Mouse (Mus musculus): ENCODE results near the gene Bbs1. TPM values are rescaled to one million over a fixed set of nuclear protein-coding genes. Genes with fewer than 3 reads are reported as not detected.
"Not testable (repeated sequence)": the region's sequence is repeated elsewhere in the genome, so short reads cannot be mapped to it uniquely, and the experiment has no call there.

Gene Bbs1
- polyA plus RNA-seq, 1 experiment, result 4.2 TPM

DNA sequence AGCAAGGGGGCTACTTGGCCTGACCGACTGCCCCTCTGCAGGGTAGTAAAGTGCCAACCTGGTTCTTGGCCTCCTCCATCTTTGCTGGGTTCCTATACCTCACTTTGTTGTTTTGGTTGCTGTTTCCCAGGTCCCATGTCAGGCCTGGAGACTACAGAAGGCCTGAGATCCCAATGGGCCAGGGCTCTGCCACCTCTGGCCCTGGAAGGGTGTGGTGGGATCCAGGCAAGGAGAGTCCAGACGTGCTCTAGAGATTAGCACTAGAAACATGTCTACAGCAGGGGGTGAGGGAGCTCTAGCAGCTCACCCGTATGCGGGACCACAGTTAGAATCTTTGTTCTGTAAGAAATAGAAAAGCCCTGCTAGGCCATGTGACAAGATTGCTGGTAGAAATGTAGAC, 22.5 kb downstream of the Bbs1 start:
- DNase-seq (ENCODE audit: low read depth), result no peak

DNA sequence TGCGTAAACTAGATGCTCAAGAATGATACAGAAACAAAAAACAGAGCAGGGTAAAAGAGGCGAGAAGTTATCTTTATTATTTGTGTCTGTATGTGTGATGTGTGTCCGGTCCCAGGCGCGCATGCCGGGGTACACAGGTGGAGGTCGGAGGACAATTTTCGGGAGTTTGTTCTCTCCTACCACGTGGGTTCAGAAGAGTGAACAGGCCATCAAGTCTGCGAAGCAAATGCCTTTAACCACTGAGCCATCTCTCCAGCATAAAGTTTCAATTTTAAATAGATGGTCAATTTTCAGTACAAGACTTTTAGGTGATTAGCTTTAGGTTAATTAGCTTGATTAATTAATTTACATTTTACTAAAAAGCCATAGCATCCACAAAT, 27.1 kb downstream of the Bbs1 start:
- DNase-seq (ENCODE audit: low read depth), result no peak

GRCm38 (mm10) chr19:4878405-4879323, 27.8 kb downstream of the Bbs1 start, which contains the start of gene Zdhhc24:
Gene Zdhhc24, plus strand, starts transcription at chr19:4878668.
- DNase-seq (ENCODE audit: low read depth), result peak; percentile 59

DNA sequence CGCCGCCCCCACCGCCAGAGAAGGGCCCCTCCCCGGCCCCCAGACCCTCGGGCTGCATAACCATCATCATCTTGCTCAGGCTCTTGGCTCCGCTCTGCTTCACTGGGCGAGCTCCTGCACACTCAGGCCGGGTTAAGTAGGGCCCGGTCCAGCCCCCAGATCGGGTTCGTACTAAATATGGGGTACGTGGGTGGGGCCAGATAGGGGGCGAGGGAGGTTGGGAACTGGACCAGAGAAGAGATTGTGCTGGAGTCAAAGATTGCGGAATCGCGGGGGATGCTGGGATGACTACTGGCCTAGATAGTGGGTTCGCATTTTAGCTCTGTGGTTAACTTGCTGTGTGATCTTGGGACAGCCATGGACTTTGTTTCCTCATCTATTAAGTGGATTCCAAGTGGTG, 28.6 kb downstream of the Bbs1 start, which contains the start of gene Actn3:
TSS of gene Actn3 (minus strand) at position 125 of the 400 bp plus-strand sequence.
- DNase-seq (ENCODE audit: low read depth), result no peak

DNA sequence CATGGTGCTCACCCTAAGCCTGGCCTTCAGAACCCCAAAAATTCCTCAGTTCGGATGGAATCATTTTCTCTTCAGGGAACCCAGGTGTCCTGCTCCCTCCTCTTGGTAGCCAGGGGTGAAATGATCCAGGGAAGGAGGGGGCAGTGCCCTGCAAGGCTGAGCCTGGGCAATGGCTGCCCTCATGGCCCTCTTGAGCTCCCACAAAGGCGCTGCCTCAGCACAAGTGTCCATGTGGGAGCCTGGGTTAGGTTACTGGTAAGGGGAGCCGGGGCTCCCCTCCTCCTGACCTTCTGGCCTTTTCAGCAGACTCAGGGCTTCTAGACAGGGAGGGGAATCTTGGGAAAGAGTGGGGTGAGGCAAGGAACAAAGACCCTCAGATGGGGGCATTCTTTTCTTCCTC, 29.7 kb downstream of the Bbs1 start:
- no peak for DNase-seq (ENCODE audit: low read depth)

- no peak for DNase-seq (ENCODE audit: low read depth)
Observed at GRCm38 (mm10) chr19:4876241-4876640, 30.2 kb downstream of the Bbs1 start.

DNA sequence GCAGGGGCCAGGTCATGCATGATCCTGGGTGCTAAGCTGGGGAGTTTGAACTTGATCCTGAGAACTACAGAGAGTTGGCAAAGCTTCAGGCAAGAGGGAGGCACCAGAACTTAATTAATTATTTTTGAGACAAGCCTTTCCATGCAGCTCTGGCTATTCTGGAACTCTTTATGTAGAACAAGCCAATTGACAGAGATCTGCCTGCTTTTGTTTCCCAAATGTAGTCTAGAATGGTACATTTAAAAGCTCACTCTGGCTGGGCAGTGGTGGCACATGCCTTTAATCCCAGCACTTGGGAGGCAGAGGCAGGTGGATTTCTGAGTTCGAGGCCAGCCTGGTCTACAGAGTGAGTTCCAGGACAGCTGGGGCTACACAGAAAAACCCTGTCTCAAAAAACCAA, 31.8 kb downstream of the Bbs1 start:
- not testable (repeated sequence) for DNase-seq (ENCODE audit: low read depth)

GRCm38 (mm10) chr19:4865147-4865546, 41.3 kb downstream of the Bbs1 start:
- DNase-seq (ENCODE audit: low read depth), result no peak

GRCm38 (mm10) chr19:4863048-4863447, 43.4 kb downstream of the Bbs1 start:
- DNase-seq (ENCODE audit: low read depth), result no peak

DNA sequence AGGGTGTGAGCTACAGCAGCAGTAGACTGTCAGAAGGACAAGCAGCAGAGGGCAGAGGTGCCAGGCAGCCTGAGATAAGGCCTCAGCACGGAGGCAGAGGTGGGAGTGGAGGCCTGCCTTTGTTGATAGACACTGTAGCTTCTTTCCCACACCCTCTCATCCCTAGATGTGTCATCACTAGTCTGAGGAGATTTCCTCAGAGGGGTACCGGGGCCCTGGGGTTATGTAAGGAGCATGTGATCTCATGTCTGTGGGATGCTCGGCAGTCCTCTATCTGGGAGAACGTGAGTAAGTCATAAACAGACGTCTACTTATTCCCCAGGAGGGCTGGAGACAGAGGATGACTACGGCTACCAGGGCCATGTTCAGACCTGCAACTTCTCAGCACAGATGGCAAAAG, 47.3 kb downstream of the Bbs1 start:
- DNase-seq (ENCODE audit: low read depth), result no peak

- no peak for DNase-seq (ENCODE audit: low read depth)
Observed at GRCm38 (mm10) chr19:4855951-4856350, 50.5 kb downstream of the Bbs1 start.

- DNase-seq (ENCODE audit: low read depth), result no peak
Observed at GRCm38 (mm10) chr19:4855470-4855820, 51.0 kb downstream of the Bbs1 start.

- DNase-seq (ENCODE audit: low read depth), result no peak
Observed at GRCm38 (mm10) chr19:4854552-4855469, 51.6 kb downstream of the Bbs1 start, which contains the start of gene Ctsf. Gene Ctsf, plus strand, starts transcription at chr19:4855130.

- DNase-seq (ENCODE audit: low read depth), result no peak
Observed at GRCm38 (mm10) chr19:4850281-4850680, 56.1 kb downstream of the Bbs1 start.

DNA sequence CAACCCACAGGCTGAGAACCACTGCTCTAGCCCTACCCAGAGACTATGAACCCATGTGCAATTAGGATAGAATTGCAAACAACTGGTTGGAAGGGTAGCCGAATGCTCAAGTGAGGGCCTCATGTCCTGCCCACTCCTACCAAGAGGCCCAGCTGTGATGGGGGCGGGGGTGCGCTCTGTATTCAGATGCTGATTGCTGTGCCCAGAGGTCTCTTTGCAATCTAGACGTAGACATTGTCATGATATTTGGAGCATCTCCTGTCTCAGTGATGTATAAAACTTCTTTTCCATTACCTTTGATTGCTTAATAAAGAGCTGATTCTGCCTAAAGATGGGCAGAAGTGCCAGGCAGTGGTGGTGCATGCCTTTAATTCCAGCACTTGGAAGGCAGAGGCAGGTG, 56.6 kb downstream of the Bbs1 start:
- DNase-seq (ENCODE audit: low read depth), result no peak

- DNase-seq (ENCODE audit: low read depth), result no peak
Observed at GRCm38 (mm10) chr19:4847490-4847889, 58.9 kb downstream of the Bbs1 start.

DNA sequence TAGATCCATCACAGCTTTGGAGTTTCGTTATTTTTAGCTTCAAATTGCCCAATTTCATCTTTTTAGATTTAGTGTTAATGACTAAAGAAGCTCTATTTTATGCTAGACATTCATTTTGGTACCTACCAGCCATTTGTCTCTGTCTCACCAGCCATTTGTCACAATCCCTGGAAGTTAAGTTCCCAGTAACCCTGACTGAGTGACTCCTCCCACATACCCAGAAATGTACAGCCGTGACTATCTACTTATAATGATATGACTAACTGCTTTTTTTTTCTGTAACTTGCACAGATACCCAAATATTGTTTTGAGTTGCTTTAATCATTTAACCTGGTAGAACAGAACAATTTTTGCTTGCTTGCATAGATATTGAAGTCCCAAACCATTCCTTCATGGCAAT, 60.6 kb downstream of the Bbs1 start:
- no peak for DNase-seq (ENCODE audit: low read depth)

GRCm38 (mm10) chr19:4842611-4843010, 63.8 kb downstream of the Bbs1 start:
- no peak for DNase-seq (ENCODE audit: low read depth)

DNA sequence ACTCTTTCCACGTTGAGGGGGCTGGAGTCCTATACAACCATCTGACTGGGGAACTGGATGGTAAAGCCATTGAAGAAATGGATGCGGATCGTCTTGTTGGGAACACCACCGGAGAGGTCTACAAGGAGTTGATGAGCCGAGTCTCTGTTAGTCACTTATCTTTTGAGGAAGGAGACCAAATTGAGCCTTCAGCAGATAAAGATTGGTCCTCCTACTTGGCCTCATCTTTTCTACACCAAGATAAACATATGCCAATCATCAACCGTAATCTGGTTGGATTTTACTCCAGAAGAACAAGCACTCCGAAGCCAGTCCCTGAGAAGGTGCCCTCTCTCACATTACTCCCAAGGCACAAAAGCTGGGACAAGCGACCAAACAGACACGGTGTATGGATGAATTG, 65.6 kb downstream of the Bbs1 start:
- no peak for DNase-seq (ENCODE audit: low read depth)

DNA sequence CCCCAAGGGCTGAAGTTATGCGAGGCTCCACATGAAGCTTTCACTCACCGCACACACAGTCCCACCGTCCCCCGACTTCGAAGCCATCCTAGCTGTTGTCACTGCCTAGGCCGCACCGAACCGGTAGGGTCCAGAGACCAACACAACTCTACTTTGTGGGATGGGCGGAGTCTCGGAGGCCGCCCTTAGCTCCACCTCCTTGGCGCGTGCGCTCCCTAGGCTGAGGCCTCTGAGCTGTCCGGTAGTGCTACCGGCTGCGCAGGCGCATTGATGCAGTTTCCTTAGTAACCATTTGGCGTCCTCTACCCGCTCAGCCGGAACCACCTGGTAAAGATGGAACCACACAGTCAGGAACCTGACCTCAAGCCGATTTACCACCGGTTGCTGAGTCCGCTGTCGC, 67.3 kb downstream of the Bbs1 start, which contains the start of the genes Ccs and Ccdc87:
TSS of gene Ccs (minus strand) at position 184 of the 400 bp plus-strand sequence.
TSS of gene Ccdc87 (plus strand) at position 218 of the 400 bp plus-strand sequence.
- DNase-seq (ENCODE audit: low read depth), result no peak

DNA sequence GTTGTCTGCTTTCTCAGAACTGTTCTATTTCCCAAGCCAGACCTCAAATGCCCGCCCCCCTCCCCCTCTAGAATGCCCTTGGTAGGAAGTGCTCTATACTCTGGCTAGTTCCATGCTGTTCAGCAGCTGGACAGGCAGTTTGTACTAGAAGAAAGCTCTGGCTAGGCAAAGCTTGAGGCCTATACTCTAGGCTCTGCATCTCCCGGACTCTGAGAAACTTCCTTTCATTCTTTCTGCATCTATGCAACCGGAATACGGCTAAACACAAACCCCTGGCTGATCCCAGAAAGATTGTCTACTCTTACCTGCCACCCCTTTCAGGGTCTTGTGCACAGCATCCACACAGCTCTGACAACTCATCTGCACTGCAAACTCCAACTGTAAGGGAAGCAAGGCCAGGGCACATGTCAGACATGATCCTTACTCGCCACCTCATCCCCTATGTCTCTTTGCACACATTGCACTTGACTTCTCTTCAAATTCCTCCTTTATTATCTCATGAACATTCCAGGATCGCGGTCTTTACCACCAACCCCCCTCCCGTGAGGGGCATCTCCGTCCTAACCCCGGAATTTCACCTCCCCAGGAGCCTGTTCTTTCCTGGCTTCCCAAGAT, 67.8 kb downstream of the Bbs1 start:
- DNase-seq (ENCODE audit: low read depth), result no peak

- no peak for DNase-seq (ENCODE audit: low read depth)
Observed at GRCm38 (mm10) chr19:4837049-4837448, 69.4 kb downstream of the Bbs1 start.

All from gonadal fat pad, adult 2 months (tissue).